Mouse (Mus musculus) forebrain, embryonic 14.5 days (tissue): Measurements from ENCODE around the gene Mfsd2a. TPM values are rescaled to one million over a fixed set of nuclear protein-coding genes. Genes with fewer than 3 reads are reported as not detected.

Experiments
- ATAC-seq: fragments of 200-750 bp; cut with Nextera tagmentation; 2 replicates; pipeline ENCODE4 v1.8.0; 2017; ENCODE audit warnings: mild to moderate bottlenecking, moderate library complexity
- DNase-seq: peaks from one replicate; pipeline ENCODE4 v3.0.0-alpha.2; 2015; ENCODE audit warnings: low spot score
- H3K27ac ChIP-seq: fragments of 300-500 bp; sonication (generic); 2 replicates; pipeline ENCODE4 v1.5.1; 2014; ENCODE audit warnings: low read depth, mild to moderate bottlenecking, control low read depth, low read length, moderate library complexity
- H3K27me3 ChIP-seq: fragments of 300-500 bp; sonication (generic); replicated peaks from 2 replicates; pipeline ENCODE4 v1.6.1; 2014; ENCODE audit warnings: low read length, control low read depth, mixed read lengths; ENCODE audit not compliant: control insufficient read depth, insufficient read depth
- H3K36me3 ChIP-seq: fragments of 300-500 bp; sonication (generic); 2 replicates; pipeline ENCODE4 v1.6.1; 2014; ENCODE audit warnings: low read length, control low read depth; ENCODE audit not compliant: control insufficient read depth, insufficient read depth
- H3K4me1 ChIP-seq: fragments of 300-500 bp; sonication (generic); 2 replicates; pipeline ENCODE4 v1.6.1; 2014; ENCODE audit warnings: antibody characterized with exemption, low read length, control low read depth; ENCODE audit not compliant: control insufficient read depth, insufficient read depth
- H3K4me2 ChIP-seq: fragments of 300-500 bp; sonication (generic); 2 replicates; pipeline ENCODE4 v1.6.1; 2014; ENCODE audit warnings: mild to moderate bottlenecking, control low read depth, low read length
- H3K4me3 ChIP-seq: fragments of 300-500 bp; sonication (generic); 2 replicates; pipeline ENCODE4 v1.5.1; 2014; ENCODE audit warnings: low read depth, low read length, control low read depth
- H3K9ac ChIP-seq: fragments of 300-500 bp; sonication (generic); 2 replicates; pipeline ENCODE4 v1.6.1; 2014; ENCODE audit warnings: mild to moderate bottlenecking, low read length, control low read depth, moderate library complexity
- H3K9me3 ChIP-seq: fragments of 300-500 bp; sonication (generic); replicated peaks from 2 replicates; pipeline ENCODE4 v1.6.1; 2016; ENCODE audit warnings: low read length, control low read depth, mixed read lengths; ENCODE audit not compliant: control insufficient read depth
- WGBS: fragments of 180-500 bp; shearing (Covaris S2); extraction: QIAGEN DNeasy Blood & Tissue Kit; methylation state at CpG from one replicate; pipeline ENCODE4 v1.1.7; 2014; 5-methylcytosine and 5-hydroxymethylcytosine counted together
- polyA plus RNA-seq: library from polyadenylated mRNA; unstranded; fragments of >200 nt; fragmentation: Nextera tagmentation; extraction: Ambion mirVana; gene quantifications from 2 replicates; pipeline ENCODE4 v1.2.1, GENCODE M21; 2014

Mfsd2a gene
- polyA plus RNA-seq, 1 experiment from 2014 or later = 31.3 TPM

- no peak overlapping the region for H3K4me2 ChIP-seq
- 70% methylated on average over 3 of the region's 3 CpGs for WGBS
- peaks cover 3% of the 10 kb centered on the region; the same call in 1 of the 2 replicates for H3K27me3 ChIP-seq
- H3K9ac ChIP-seq = no peak overlapping the region
- DNase-seq (no peak), ATAC-seq (no peak)
- H3K36me3 ChIP-seq = no peaks in the 10 kb centered on the region
- no peaks in the 10 kb centered on the region for H3K4me1 ChIP-seq
- H3K4me3 ChIP-seq = no peak overlapping the region
- no peak overlapping the region for H3K27ac ChIP-seq
- no peaks in the 10 kb centered on the region for H3K9me3 ChIP-seq
These were observed 21.5 kb upstream of the Mfsd2a start for GRCm38 (mm10) chr4:122982537-122982936.

- Histone ChIP-seq H3K9ac (no peak overlapping the region), H3K27me3 (peaks cover 3% of the 10 kb centered on the region; the same call in 1 of the 2 replicates), H3K36me3 (no peaks in the 10 kb centered on the region), H3K4me1 (no peaks in the 10 kb centered on the region), H3K4me2 (no peak overlapping the region), H3K4me3 (no peak overlapping the region), H3K9me3 (no peaks in the 10 kb centered on the region), H3K27ac (no peak overlapping the region)
- ATAC-seq (no peak), DNase-seq (no peak)
- WGBS = 45% methylated on average over 3 of the region's 3 CpGs
These were observed 20.9 kb upstream of the Mfsd2a start for GRCm38 (mm10) chr4:122981930-122982329.

GRCm38 (mm10) chr4:122981238-122981637 lies 20.2 kb upstream of the Mfsd2a start:
- no peaks in the 10 kb centered on the region for H3K36me3 ChIP-seq
- ATAC-seq = no peak
- H3K27me3 ChIP-seq = peaks cover 3% of the 10 kb centered on the region; the same call in 1 of the 2 replicates
- WGBS = 91% methylated on average over 7 of the region's 7 CpGs
- no peak overlapping the region for H3K4me2 ChIP-seq
- H3K4me3 ChIP-seq = no peak overlapping the region
- no peaks in the 10 kb centered on the region for H3K9me3 ChIP-seq
- H3K27ac ChIP-seq = no peak overlapping the region
- no peak for DNase-seq
- H3K9ac ChIP-seq = no peak overlapping the region
- no peaks in the 10 kb centered on the region for H3K4me1 ChIP-seq

GRCm38 (mm10) chr4:122980684-122981083 lies 19.7 kb upstream of the Mfsd2a start:
- WGBS = 69% methylated on average over 2 of the region's 2 CpGs
- Histone ChIP-seq H3K4me3 (no peak overlapping the region), H3K27me3 (peaks cover 3% of the 10 kb centered on the region; the same call in 1 of the 2 replicates), H3K27ac (no peak overlapping the region), H3K4me1 (no peaks in the 10 kb centered on the region), H3K9ac (no peak overlapping the region), H3K9me3 (no peaks in the 10 kb centered on the region), H3K4me2 (no peak overlapping the region), H3K36me3 (no peaks in the 10 kb centered on the region)
- ATAC-seq (no peak), DNase-seq (no peak)

GRCm38 (mm10) chr4:122979826-122980225 lies 18.8 kb upstream of the Mfsd2a start:
- ATAC-seq (no peak), DNase-seq (no peak)
- no peaks in the 10 kb centered on the region for H3K9me3 ChIP-seq
- H3K27me3 ChIP-seq = peaks cover 3% of the 10 kb centered on the region; the same call in 1 of the 2 replicates
- no peak overlapping the region for H3K27ac ChIP-seq
- H3K4me2 ChIP-seq = no peak overlapping the region
- WGBS = 76% methylated on average over 3 of the region's 3 CpGs
- no peak overlapping the region for H3K9ac ChIP-seq
- no peak overlapping the region for H3K4me3 ChIP-seq
- no peaks in the 10 kb centered on the region for H3K4me1 ChIP-seq
- no peaks in the 10 kb centered on the region for H3K36me3 ChIP-seq

GRCm38 (mm10) chr4:122978850-122979249 lies 17.9 kb upstream of the Mfsd2a start:
- Histone ChIP-seq H3K27ac (no peak overlapping the region), H3K4me2 (no peak overlapping the region), H3K4me1 (no peaks in the 10 kb centered on the region), H3K4me3 (no peak overlapping the region), H3K9ac (no peak overlapping the region), H3K9me3 (no peaks in the 10 kb centered on the region), H3K36me3 (no peaks in the 10 kb centered on the region), H3K27me3 (peaks cover 3% of the 10 kb centered on the region; the same call in 1 of the 2 replicates)
- no peak for DNase-seq
- ATAC-seq = no peak
- WGBS = 87% methylated on average over 2 of the region's 2 CpGs

- no peak for DNase-seq
- no peak overlapping the region for H3K4me3 ChIP-seq
- no peaks in the 10 kb centered on the region for H3K4me1 ChIP-seq
- ATAC-seq = no peak
- H3K9ac ChIP-seq = no peak overlapping the region
- no peak overlapping the region for H3K4me2 ChIP-seq
- H3K36me3 ChIP-seq = no peaks in the 10 kb centered on the region
- no peaks in the 10 kb centered on the region for H3K9me3 ChIP-seq
- no peaks in the 10 kb centered on the region for H3K27me3 ChIP-seq
- no peak overlapping the region for H3K27ac ChIP-seq
- WGBS = 80% methylated on average over 4 of the region's 4 CpGs
These were observed 15.9 kb upstream of the Mfsd2a start for GRCm38 (mm10) chr4:122976885-122977284.

GRCm38 (mm10) chr4:122974976-122975520 lies 14.1 kb upstream of the Mfsd2a start:
- no peak overlapping the region for H3K27ac ChIP-seq
- H3K27me3 ChIP-seq = no peaks in the 10 kb centered on the region
- no peaks in the 10 kb centered on the region for H3K36me3 ChIP-seq
- ATAC-seq (no peak), DNase-seq (no peak)
- no peaks in the 10 kb centered on the region for H3K4me1 ChIP-seq
- no peak overlapping the region for H3K9ac ChIP-seq
- no peaks in the 10 kb centered on the region for H3K9me3 ChIP-seq
- no peak overlapping the region for H3K4me2 ChIP-seq
- WGBS = 92% methylated on average over 5 of the region's 5 CpGs
- no peak overlapping the region for H3K4me3 ChIP-seq

GRCm38 (mm10) chr4:122972056-122972455 lies 11.1 kb upstream of the Mfsd2a start:
- H3K4me1 ChIP-seq = no peaks in the 10 kb centered on the region
- no peak overlapping the region for H3K4me2 ChIP-seq
- no peak overlapping the region for H3K27ac ChIP-seq
- H3K4me3 ChIP-seq = no peak overlapping the region
- no peak overlapping the region for H3K9ac ChIP-seq
- no peak for ATAC-seq
- H3K27me3 ChIP-seq = no peaks in the 10 kb centered on the region
- H3K9me3 ChIP-seq = no peaks in the 10 kb centered on the region
- no peaks in the 10 kb centered on the region for H3K36me3 ChIP-seq
- no peak for DNase-seq
- 64% methylated on average over 8 of the region's 8 CpGs for WGBS
